Comparison of ENCODE assay signal across 11 mouse cellular contexts in genomic region chr14:118667499-118667898, GRCm38 (mm10). TPM values are rescaled to one million over a fixed set of nuclear protein-coding genes. Genes with fewer than 3 reads are reported as not detected.
A peak's percentile ranks its signal among the peaks of the same experiment; 100 is the strongest.
DNase-seq lines count a peak whose midpoint lies in the region; ATAC-seq lines count a peak whose summit lies in the region.
"Had no signal": no experiment of that assay in that cellular context is flagged by ENCODE, and none has a peak within 500 bp of the region (broad histone marks: within the 10 kb centered on the region; RNA-seq: fewer than 3 reads in every experiment).

No protein-coding gene starts in this region.

- ATAC-seq in stomach, embryonic 15.5 days (ENCODE audit: insufficient read depth, low FRiP score, low read depth), result peak; percentile 40; the same call in 1 of the 2 replicates
- no peak for ATAC-seq in forebrain, embryonic 14.5 days

- intact Hi-C loops in heart, postnatal 36 days (cut with DNase I), result no loop called here
- intact Hi-C loops in gastrocnemius, postnatal 36 days (cut with DNase I), result no loop called here

- peak; percentile 16 for DNase-seq in adrenal gland, postnatal 10 days
- no peak for DNase-seq in adrenal gland, adult 8-10 months
- DNase-seq in lung, postnatal 25 days (ENCODE audit: low spot score), result peak; percentile 38
- DNase-seq in lung, postnatal 10 days, result no peak
- peak; percentile 28 to 48 for DNase-seq in heart, postnatal 36 days
- DNase-seq in forebrain, embryonic 14.5 days (ENCODE audit: low spot score), result no peak
- DNase-seq in gastrocnemius, postnatal 36 days, result no peak
- DNase-seq: lung, embryonic 14.5 days; spleen, adult 18-20 months had no signal

- H3K36me3 ChIP-seq in stomach, embryonic 15.5 days, result no peaks in the 10 kb centered on the region
- no peaks in the 10 kb centered on the region for H3K36me3 ChIP-seq in forebrain, embryonic 14.5 days (ENCODE audit: control insufficient read depth, insufficient read depth, low read length)

- no peak overlapping the region for H3K9ac ChIP-seq in stomach, embryonic 15.5 days
- H3K9ac ChIP-seq in forebrain, embryonic 14.5 days (ENCODE audit: low read length), result no peak overlapping the region
- H3K9ac ChIP-seq: lung, embryonic 14.5 days had no signal

- H3K27me3 ChIP-seq in stomach, embryonic 15.5 days (replicated peaks), result no peaks in the 10 kb centered on the region
- no peaks in the 10 kb centered on the region for H3K27me3 ChIP-seq in forebrain, embryonic 14.5 days (replicated peaks; ENCODE audit: control insufficient read depth, insufficient read depth, low read length)

- H3K4me1 ChIP-seq in stomach, embryonic 15.5 days, result no peaks in the 10 kb centered on the region; the same call in 1 of the 2 replicates
- no peaks in the 10 kb centered on the region for H3K4me1 ChIP-seq in forebrain, embryonic 14.5 days (ENCODE audit: control insufficient read depth, insufficient read depth, low read length)

- H3K4me2 ChIP-seq in stomach, embryonic 15.5 days, result no peak overlapping the region
- no peak overlapping the region for H3K4me2 ChIP-seq in forebrain, embryonic 14.5 days (ENCODE audit: low read length)
- H3K4me2 ChIP-seq: lung, embryonic 14.5 days had no signal

- H3K27ac ChIP-seq in stomach, embryonic 15.5 days, result no peak overlapping the region
- H3K27ac ChIP-seq in forebrain, embryonic 14.5 days (ENCODE audit: low read depth, low read length), result no peak overlapping the region

- no peak overlapping the region for H3K4me3 ChIP-seq in stomach, embryonic 15.5 days (replicated peaks)
- no peak overlapping the region for H3K4me3 ChIP-seq in forebrain, embryonic 14.5 days (ENCODE audit: low read depth, low read length)
- H3K4me3 ChIP-seq: myocyte had no signal

- no peaks in the 10 kb centered on the region for H3K9me3 ChIP-seq in stomach, embryonic 15.5 days
- no peaks in the 10 kb centered on the region for H3K9me3 ChIP-seq in forebrain, embryonic 14.5 days (replicated peaks; ENCODE audit: control insufficient read depth, low read length)

- WGBS in stomach, embryonic 15.5 days, result 52% methylated on average over 6 of the region's 6 CpGs
- WGBS in forebrain, embryonic 14.5 days, result 51% methylated on average over 6 of the region's 6 CpGs

RNA-seq across cellular contexts. Expression of gene Abcc4, which starts 38.5 kb away (rescaled TPM):
- total RNA-seq in adrenal gland, postnatal 10 days (2021), result 1 to 10 TPM; 8.5 to 9.9 TPM
- 10 to 100 TPM; 19.4 to 27.3 (median 22.7) TPM for total RNA-seq in adrenal gland, adult 8-10 months (2022)
- 1 to 10 TPM; 9.0 to 9.1 TPM for total RNA-seq in heart, postnatal 36 days (2021)
- 4.0 and 4.6 TPM in 2 replicates for polyA plus RNA-seq in stomach, embryonic 15.5 days (2015; fragmentation: Nextera tagmentation; extraction: Ambion mirVana)
- 1.0 and 1.3 TPM in 2 replicates for polyA plus RNA-seq in forebrain, embryonic 14.5 days (2014; fragmentation: Nextera tagmentation; extraction: Ambion mirVana)
- 10 to 100 TPM; 10.7 to 11.6 TPM for total RNA-seq in gastrocnemius, postnatal 36 days (2021)

Comparison
In these comparisons a context has a peak if more than half of its experiments do, and no peak if none do; other contexts are left out.
1. DNase-seq: peak in adrenal gland, postnatal 10 days (single experiment), lung, postnatal 25 days (single experiment) and heart, postnatal 36 days (2 of 2); none in adrenal gland, adult 8-10 months (single experiment), lung, postnatal 10 days (single experiment), forebrain, embryonic 14.5 days (single experiment) and gastrocnemius, postnatal 36 days (0 of 2).